In genomic region chr9:22131226-22131981, GRCm38 (mm10) we compare ENCODE assay signal across 8 mouse cellular contexts. TPM values are rescaled to one million over a fixed set of nuclear protein-coding genes. Genes with fewer than 3 reads are reported as not detected.
DNase-seq lines count a peak whose midpoint lies in the region; ATAC-seq and TF ChIP-seq lines count a peak whose summit lies in the region.

No protein-coding gene starts in this region.

- no peak for DNase-seq in left cerebral cortex, adult 2 months (ENCODE audit: extremely low spot score in 1 of 2, low spot score in 2 of 2)
- DNase-seq in left cerebral cortex, postnatal 25 days (ENCODE audit: low spot score in 2 of 2), result no peak
- DNase-seq in forebrain, embryonic 11.5 days (ENCODE audit: low spot score), result no peak
- peak; percentile 82 for DNase-seq in liver
- peak; percentile 86 for DNase-seq in thymus, adult 2 months

- WGBS in forebrain, embryonic 11.5 days, result 3% methylated on average over 35 of the region's 35 CpGs
- 1% methylated on average over 35 of the region's 35 CpGs for WGBS in hindbrain, embryonic 15.5 days
- WGBS in midbrain, embryonic 16.5 days, result 3% methylated on average over 31 of the region's 35 CpGs
- 2% methylated on average over 35 of the region's 35 CpGs for WGBS in thymus, adult 2 months

- H3K27ac ChIP-seq in left cerebral cortex, adult 2 months, result no peak overlapping the region
- no peak overlapping the region for H3K27ac ChIP-seq in forebrain, embryonic 11.5 days (ENCODE audit: low read depth, low read length)
- no peak overlapping the region for H3K27ac ChIP-seq in hindbrain, embryonic 15.5 days (replicated peaks)
- no peak overlapping the region for H3K27ac ChIP-seq in midbrain, embryonic 16.5 days (ENCODE audit: low read length)
- peak overlapping the region; percentile 75 for H3K27ac ChIP-seq in thymus, adult 2 months (ENCODE audit: control insufficient read depth, insufficient read depth, low read length)

- intact Hi-C loops in left cerebral cortex, adult 2 months (cut with DNase I), result no loop called here
- intact Hi-C loops in left cerebral cortex, postnatal 25 days (cut with DNase I), result no loop called here

- no peak overlapping the region for H3K9ac ChIP-seq in forebrain, embryonic 11.5 days (ENCODE audit: low read length)
- no peak overlapping the region for H3K9ac ChIP-seq in hindbrain, embryonic 15.5 days
- no peak overlapping the region for H3K9ac ChIP-seq in midbrain, embryonic 16.5 days (ENCODE audit: low read depth, low read length)

- no peaks in the 10 kb centered on the region for H3K36me3 ChIP-seq in forebrain, embryonic 11.5 days (ENCODE audit: control insufficient read depth, insufficient read depth, low read length)
- H3K36me3 ChIP-seq in hindbrain, embryonic 15.5 days, result no peaks in the 10 kb centered on the region
- H3K36me3 ChIP-seq in midbrain, embryonic 16.5 days (ENCODE audit: control insufficient read depth, insufficient read depth, low read length), result no peaks in the 10 kb centered on the region
- peaks cover 13% of the 10 kb centered on the region; the same call in 1 of the 2 replicates for H3K36me3 ChIP-seq in thymus, adult 2 months (ENCODE audit: control insufficient read depth, insufficient read depth, low read length)

- peak overlapping the region; percentile 38 for H3K4me2 ChIP-seq in forebrain, embryonic 11.5 days (ENCODE audit: low read depth, low read length, severe bottlenecking)
- peak overlapping the region; percentile 31 for H3K4me2 ChIP-seq in hindbrain, embryonic 15.5 days
- H3K4me2 ChIP-seq in midbrain, embryonic 16.5 days (ENCODE audit: low read length), result peak overlapping the region; percentile 14; the same call in 1 of the 2 replicates

- no peaks in the 10 kb centered on the region for H3K9me3 ChIP-seq in forebrain, embryonic 11.5 days (ENCODE audit: control insufficient read depth, low read length)
- H3K9me3 ChIP-seq in hindbrain, embryonic 15.5 days, result no peaks in the 10 kb centered on the region
- H3K9me3 ChIP-seq in midbrain, embryonic 16.5 days (replicated peaks; ENCODE audit: control insufficient read depth, low read length, poor library complexity, severe bottlenecking), result no peaks in the 10 kb centered on the region

- peak; percentile 82 for TF ChIP-seq POLR2A in thymus, adult 2 months (IDR thresholded peaks at IDR 0.05; ENCODE audit: control insufficient read depth, extremely low read depth, insufficient read depth, low read length, poor library complexity)

- no peak for TF ChIP-seq CTCF in left cerebral cortex, adult 2 months (IDR thresholded peaks at IDR 0.05)
- TF ChIP-seq CTCF in thymus, adult 2 months (IDR thresholded peaks at IDR 0.05; ENCODE audit: borderline replicate concordance, control insufficient read depth, extremely low read depth, insufficient read depth, low read length, poor library complexity), result no peak

- H3K27me3 ChIP-seq in forebrain, embryonic 11.5 days (ENCODE audit: control insufficient read depth, insufficient read depth, low read length), result peaks cover 14% of the 10 kb centered on the region
- peaks cover 22% of the 10 kb centered on the region; the same call in 1 of the 2 replicates for H3K27me3 ChIP-seq in hindbrain, embryonic 15.5 days
- H3K27me3 ChIP-seq in midbrain, embryonic 16.5 days (ENCODE audit: control insufficient read depth, insufficient read depth, low read depth, low read length), result peaks cover 20% of the 10 kb centered on the region
- no peaks in the 10 kb centered on the region for H3K27me3 ChIP-seq in thymus, adult 2 months (ENCODE audit: control insufficient read depth, insufficient read depth, low read length)

- H3K4me3 ChIP-seq in left cerebral cortex, adult 2 months, result peak overlapping the region; percentile 15; the same call in 1 of the 2 replicates
- H3K4me3 ChIP-seq in forebrain, embryonic 11.5 days (ENCODE audit: low read depth, low read length), result peak overlapping the region; percentile 16
- no peak overlapping the region for H3K4me3 ChIP-seq in hindbrain, embryonic 15.5 days
- no peak overlapping the region for H3K4me3 ChIP-seq in midbrain, embryonic 16.5 days (ENCODE audit: low read depth, low read length)
- peak overlapping the region; percentile 84 for H3K4me3 ChIP-seq in thymus, adult 2 months (ENCODE audit: control insufficient read depth, insufficient read depth, low read length)

- peak; percentile 21; the same call in 1 of the 2 replicates for ATAC-seq in forebrain, embryonic 11.5 days (replicated peaks; ENCODE audit: low FRiP score)
- no peak for ATAC-seq in hindbrain, embryonic 15.5 days (ENCODE audit: low FRiP score, low read depth)
- no peak for ATAC-seq in midbrain, embryonic 16.5 days
- no peak for ATAC-seq in frontal cortex, adult (ENCODE audit: low TSS enrichment)

- H3K4me1 ChIP-seq in forebrain, embryonic 11.5 days (replicated peaks; ENCODE audit: control insufficient read depth, insufficient read depth, low read length), result no peaks in the 10 kb centered on the region
- peaks cover 5% of the 10 kb centered on the region; the same call in 1 of the 2 replicates for H3K4me1 ChIP-seq in hindbrain, embryonic 15.5 days (replicated peaks)
- H3K4me1 ChIP-seq in midbrain, embryonic 16.5 days (ENCODE audit: control insufficient read depth, insufficient read depth, low read length), result peaks cover 4% of the 10 kb centered on the region; the same call in 1 of the 2 replicates
- peaks cover 54% of the 10 kb centered on the region for H3K4me1 ChIP-seq in thymus, adult 2 months (replicated peaks; ENCODE audit: control insufficient read depth, insufficient read depth, low read length)

RNA-seq across cellular contexts. Expression of gene Acp5, which starts 4.1 kb away (rescaled TPM):
- total RNA-seq in left cerebral cortex, adult 2 months (2021), result under 1 TPM in 1 of 2 experiments, not detected in 1; 0.51 TPM
- under 1 TPM; 0.28 to 0.41 TPM for total RNA-seq in left cerebral cortex, postnatal 25 days (2021)
- 17.8 and 20.7 TPM in 2 replicates for polyA plus RNA-seq in forebrain, embryonic 11.5 days (2014; fragmentation: Nextera tagmentation; extraction: Ambion mirVana)
- 0.44 and 0.97 TPM in 2 replicates for polyA plus RNA-seq in hindbrain, embryonic 15.5 days (2015; fragmentation: Nextera tagmentation; extraction: Ambion mirVana)
- polyA plus RNA-seq in midbrain, embryonic 16.5 days (2015; fragmentation: Nextera tagmentation; extraction: Ambion mirVana), result 0.35 and 4.1 TPM in 2 replicates
- polyA plus RNA-seq in thymus, adult 2 months (2012; rRNA removed), result 248 and 304 TPM in 2 replicates

RNA-seq across cellular contexts. Expression of gene Elof1, which starts 14.4 kb away (rescaled TPM):
- total RNA-seq in left cerebral cortex, adult 2 months (2021), result 10 to 100 TPM; 63.4 to 65.3 TPM
- 10 to 100 TPM; 66.9 to 71.1 TPM for total RNA-seq in left cerebral cortex, postnatal 25 days (2021)
- polyA plus RNA-seq in forebrain, embryonic 11.5 days (2014; fragmentation: Nextera tagmentation; extraction: Ambion mirVana), result 205 and 233 TPM in 2 replicates
- 183 and 190 TPM in 2 replicates for polyA plus RNA-seq in hindbrain, embryonic 15.5 days (2015; fragmentation: Nextera tagmentation; extraction: Ambion mirVana)
- polyA plus RNA-seq in midbrain, embryonic 16.5 days (2015; fragmentation: Nextera tagmentation; extraction: Ambion mirVana), result 170 and 188 TPM in 2 replicates
- polyA plus RNA-seq in thymus, adult 2 months (2012; rRNA removed), result 187 and 205 TPM in 2 replicates

RNA-seq across cellular contexts. Expression of gene Pigyl, which starts 25.2 kb away (rescaled TPM):
- total RNA-seq in left cerebral cortex, adult 2 months (2021), result 10 to 100 TPM; 40.1 to 43.4 TPM
- total RNA-seq in left cerebral cortex, postnatal 25 days (2021), result 10 to 100 TPM; 40.5 to 47.1 TPM
- polyA plus RNA-seq in forebrain, embryonic 11.5 days (2014; fragmentation: Nextera tagmentation; extraction: Ambion mirVana), result 59.9 and 62.5 TPM in 2 replicates
- 85.3 and 86.0 TPM in 2 replicates for polyA plus RNA-seq in hindbrain, embryonic 15.5 days (2015; fragmentation: Nextera tagmentation; extraction: Ambion mirVana)
- 86.8 and 96.6 TPM in 2 replicates for polyA plus RNA-seq in midbrain, embryonic 16.5 days (2015; fragmentation: Nextera tagmentation; extraction: Ambion mirVana)
- polyA plus RNA-seq in thymus, adult 2 months (2012; rRNA removed), result 64.7 and 83.0 TPM in 2 replicates

RNA-seq across cellular contexts. Expression of gene Cnn1, which starts 32.4 kb away (rescaled TPM):
- total RNA-seq in left cerebral cortex, adult 2 months (2021), result 1 to 10 TPM in 1 of 2 experiments, under 1 TPM in 1; 0.41 to 1.3 TPM
- 1 to 10 TPM in 1 of 2 experiments, under 1 TPM in 1; 0.25 to 1.0 TPM for total RNA-seq in left cerebral cortex, postnatal 25 days (2021)
- 1.00 and 1.2 TPM in 2 replicates for polyA plus RNA-seq in forebrain, embryonic 11.5 days (2014; fragmentation: Nextera tagmentation; extraction: Ambion mirVana)
- 1.6 and 2.3 TPM in 2 replicates for polyA plus RNA-seq in hindbrain, embryonic 15.5 days (2015; fragmentation: Nextera tagmentation; extraction: Ambion mirVana)
- 0.67 and 0.88 TPM in 2 replicates for polyA plus RNA-seq in midbrain, embryonic 16.5 days (2015; fragmentation: Nextera tagmentation; extraction: Ambion mirVana)
- 4.3 and 5.0 TPM in 2 replicates for polyA plus RNA-seq in thymus, adult 2 months (2012; rRNA removed)

RNA-seq across cellular contexts. Expression of gene Ecsit, which starts 46.2 kb away (rescaled TPM):
- 10 to 100 TPM; 43.0 to 46.8 TPM for total RNA-seq in left cerebral cortex, adult 2 months (2021)
- 10 to 100 TPM; 40.5 to 45.2 TPM for total RNA-seq in left cerebral cortex, postnatal 25 days (2021)
- polyA plus RNA-seq in forebrain, embryonic 11.5 days (2014; fragmentation: Nextera tagmentation; extraction: Ambion mirVana), result 34.6 and 39.6 TPM in 2 replicates
- polyA plus RNA-seq in hindbrain, embryonic 15.5 days (2015; fragmentation: Nextera tagmentation; extraction: Ambion mirVana), result 56.0 and 63.5 TPM in 2 replicates
- 54.8 and 57.4 TPM in 2 replicates for polyA plus RNA-seq in midbrain, embryonic 16.5 days (2015; fragmentation: Nextera tagmentation; extraction: Ambion mirVana)
- polyA plus RNA-seq in thymus, adult 2 months (2012; rRNA removed), result 58.1 and 62.2 TPM in 2 replicates

Comparison
In these comparisons a context has a peak if more than half of its experiments do, and no peak if none do; other contexts are left out.
1. DNase-seq: peak in liver (single experiment) and thymus, adult 2 months (single experiment); none in left cerebral cortex, adult 2 months (0 of 2), left cerebral cortex, postnatal 25 days (0 of 2) and forebrain, embryonic 11.5 days (single experiment).
2. H3K4me3 ChIP-seq: peak in left cerebral cortex, adult 2 months (single experiment), forebrain, embryonic 11.5 days (single experiment) and thymus, adult 2 months (single experiment); none in hindbrain, embryonic 15.5 days (single experiment) and midbrain, embryonic 16.5 days (single experiment).
3. RNA of gene Acp5, which starts 4.1 kb away (polyA plus RNA-seq): 248 to 304 TPM in thymus, adult 2 months; 17.8 to 20.7 TPM in forebrain, embryonic 11.5 days, 0.35 to 4.1 TPM in midbrain, embryonic 16.5 days and 0.44 to 0.97 TPM in hindbrain, embryonic 15.5 days; every median in the first group is over 10 times any median in the second.
4. Peak in every context shown above with its lines, with median percentiles within 50 percentile points of each other: H3K4me2 ChIP-seq.